8 mouse cellular contexts compared by ENCODE assay signal in genomic region chr4:117867823-117868222, GRCm38 (mm10). TPM values are rescaled to one million over a fixed set of nuclear protein-coding genes. Genes with fewer than 3 reads are reported as not detected.
A peak's percentile ranks its signal among the peaks of the same experiment; 100 is the strongest.
DNase-seq lines count a peak whose midpoint lies in the region; ATAC-seq and TF ChIP-seq lines count a peak whose summit lies in the region.

No protein-coding gene starts in this region.

- DNase-seq in urinary bladder, postnatal 14 days (ENCODE audit: low spot score) = peak; percentile 55
- DNase-seq in urinary bladder, adult 2 months (ENCODE audit: low spot score) = no peak
- DNase-seq in cerebellum, postnatal 4 days (ENCODE audit: low spot score in 2 of 2) = peak; percentile 56 to 70
- peak; percentile 48 to 64 for DNase-seq in gastrocnemius, postnatal 4 days (ENCODE audit: low spot score in 2 of 2)
- DNase-seq in retina, postnatal 1 day = peak; percentile 74
- DNase-seq in right cerebral cortex, postnatal 25 days = no peak

- peaks cover 4% of the 10 kb centered on the region; the same call in 1 of the 2 replicates for H3K36me3 ChIP-seq in intestine, postnatal 0 days (ENCODE audit: control insufficient read depth, insufficient read depth)
- no peaks in the 10 kb centered on the region for H3K36me3 ChIP-seq in lung, embryonic 16.5 days (ENCODE audit: control insufficient read depth, insufficient read depth, low read length)

- H3K4me2 ChIP-seq in intestine, postnatal 0 days (replicated peaks; ENCODE audit: low read depth) = 0 out of 2 replicates have a peak overlapping the region, but pooled peaks have one; percentile 27
- H3K4me2 ChIP-seq in lung, embryonic 16.5 days (ENCODE audit: low read depth, low read length) = peak overlapping the region; percentile 16; the same call in 1 of the 2 replicates

- H3K9ac ChIP-seq in intestine, postnatal 0 days (ENCODE audit: low read depth, low read length) = no peak overlapping the region
- H3K9ac ChIP-seq in lung, embryonic 16.5 days (ENCODE audit: low read length) = no peak overlapping the region

- H3K4me1 ChIP-seq in intestine, postnatal 0 days (replicated peaks; ENCODE audit: control insufficient read depth, insufficient read depth, low read length) = peaks cover 7% of the 10 kb centered on the region; the same call in 1 of the 2 replicates
- H3K4me1 ChIP-seq in lung, embryonic 16.5 days (replicated peaks; ENCODE audit: control insufficient read depth, insufficient read depth, low read length) = peaks cover 17% of the 10 kb centered on the region

- no peak overlapping the region for H3K27ac ChIP-seq in intestine, postnatal 0 days (ENCODE audit: low read depth, low read length)
- no peak overlapping the region for H3K27ac ChIP-seq in lung, embryonic 16.5 days (ENCODE audit: low read length)

- peak; percentile 86 for TF ChIP-seq CTCF in intestine, postnatal 0 days (IDR thresholded peaks at IDR 0.05; ENCODE audit: low read depth)

- 0 out of 2 replicates have a peak, but pooled peaks have one; percentile 2 for ATAC-seq in intestine, postnatal 0 days
- ATAC-seq in lung, embryonic 16.5 days (ENCODE audit: low read depth) = peak; percentile 37; the same call in 1 of the 2 replicates

- 19% methylated on average over 24 of the region's 24 CpGs for WGBS in intestine, postnatal 0 days
- 15% methylated on average over 24 of the region's 24 CpGs for WGBS in lung, embryonic 16.5 days

- no peak overlapping the region for H3K4me3 ChIP-seq in intestine, postnatal 0 days (ENCODE audit: low read depth, low read length)
- H3K4me3 ChIP-seq in lung, embryonic 16.5 days (ENCODE audit: low read length) = peak overlapping the region; percentile 14; the same call in 1 of the 2 replicates

- H3K27me3 ChIP-seq in intestine, postnatal 0 days (replicated peaks; ENCODE audit: control insufficient read depth, insufficient read depth, low read length) = no peaks in the 10 kb centered on the region; the same call in 1 of the 2 replicates
- peaks cover 4% of the 10 kb centered on the region; the same call in 1 of the 2 replicates for H3K27me3 ChIP-seq in lung, embryonic 16.5 days (ENCODE audit: control insufficient read depth, insufficient read depth, low read depth, low read length)

- no peaks in the 10 kb centered on the region for H3K9me3 ChIP-seq in intestine, postnatal 0 days (ENCODE audit: control insufficient read depth)
- no peaks in the 10 kb centered on the region for H3K9me3 ChIP-seq in lung, embryonic 16.5 days (ENCODE audit: control insufficient read depth, low read length)

RNA-seq across cellular contexts. Expression of gene Ccdc24, which starts 4.5 kb away (rescaled TPM):
- polyA plus RNA-seq in urinary bladder, adult 2 months (2012; rRNA removed) = 0.90 and 1.7 TPM in 2 replicates
- total RNA-seq in gastrocnemius, postnatal 4 days (2021) = under 1 TPM; 0.59 to 0.91 TPM
- 0.64 and 0.80 TPM in 2 replicates for polyA plus RNA-seq in intestine, postnatal 0 days (2015; fragmentation: Nextera tagmentation; extraction: Ambion mirVana)
- 2.0 and 3.0 TPM in 2 replicates for polyA plus RNA-seq in lung, embryonic 16.5 days (2015; fragmentation: Nextera tagmentation; extraction: Ambion mirVana)

RNA-seq across cellular contexts. Expression of gene B4galt2, which starts 15.5 kb away (rescaled TPM):
- 18.4 and 23.8 TPM in 2 replicates for polyA plus RNA-seq in urinary bladder, adult 2 months (2012; rRNA removed)
- total RNA-seq in gastrocnemius, postnatal 4 days (2021) = 10 to 100 TPM; 25.7 to 27.4 TPM
- polyA plus RNA-seq in intestine, postnatal 0 days (2015; fragmentation: Nextera tagmentation; extraction: Ambion mirVana) = 8.7 and 8.9 TPM in 2 replicates
- 10.6 and 12.0 TPM in 2 replicates for polyA plus RNA-seq in lung, embryonic 16.5 days (2015; fragmentation: Nextera tagmentation; extraction: Ambion mirVana)

RNA-seq across cellular contexts. Expression of gene Atp6v0b, which starts 19.3 kb away (rescaled TPM):
- polyA plus RNA-seq in urinary bladder, adult 2 months (2012; rRNA removed) = 245 and 352 TPM in 2 replicates
- 10 to 100 TPM; 67.0 to 70.8 TPM for total RNA-seq in gastrocnemius, postnatal 4 days (2021)
- polyA plus RNA-seq in intestine, postnatal 0 days (2015; fragmentation: Nextera tagmentation; extraction: Ambion mirVana) = 441 and 442 TPM in 2 replicates
- polyA plus RNA-seq in lung, embryonic 16.5 days (2015; fragmentation: Nextera tagmentation; extraction: Ambion mirVana) = 180 and 204 TPM in 2 replicates

RNA-seq across cellular contexts. Expression of gene Dph2, which starts 24.0 kb away (rescaled TPM):
- polyA plus RNA-seq in urinary bladder, adult 2 months (2012; rRNA removed) = 9.6 and 14.0 TPM in 2 replicates
- 1 to 10 TPM; 4.6 to 5.3 TPM for total RNA-seq in gastrocnemius, postnatal 4 days (2021)
- polyA plus RNA-seq in intestine, postnatal 0 days (2015; fragmentation: Nextera tagmentation; extraction: Ambion mirVana) = 5.0 and 5.5 TPM in 2 replicates
- 16.2 and 17.9 TPM in 2 replicates for polyA plus RNA-seq in lung, embryonic 16.5 days (2015; fragmentation: Nextera tagmentation; extraction: Ambion mirVana)

RNA-seq across cellular contexts. Expression of gene Slc6a9, which starts 33.5 kb away (rescaled TPM):
- polyA plus RNA-seq in urinary bladder, adult 2 months (2012; rRNA removed) = 51.2 and 58.0 TPM in 2 replicates
- 1 to 10 TPM; 6.1 to 6.9 TPM for total RNA-seq in gastrocnemius, postnatal 4 days (2021)
- 4.9 and 5.8 TPM in 2 replicates for polyA plus RNA-seq in intestine, postnatal 0 days (2015; fragmentation: Nextera tagmentation; extraction: Ambion mirVana)
- 9.1 and 9.2 TPM in 2 replicates for polyA plus RNA-seq in lung, embryonic 16.5 days (2015; fragmentation: Nextera tagmentation; extraction: Ambion mirVana)

Comparison
In these comparisons a context has a peak if more than half of its experiments do, and no peak if none do; other contexts are left out.
1. DNase-seq: peak in urinary bladder, postnatal 14 days (single experiment), cerebellum, postnatal 4 days (2 of 2), gastrocnemius, postnatal 4 days (2 of 2) and retina, postnatal 1 day (single experiment); none in urinary bladder, adult 2 months (single experiment) and right cerebral cortex, postnatal 25 days (single experiment).